Mouse (Mus musculus): ENCODE results near the gene Trim11.
"Not testable (repeated sequence)": the region's sequence is repeated elsewhere in the genome, so short reads cannot be mapped to it uniquely, and the experiment has no call there.

Trim11 gene

DNA sequence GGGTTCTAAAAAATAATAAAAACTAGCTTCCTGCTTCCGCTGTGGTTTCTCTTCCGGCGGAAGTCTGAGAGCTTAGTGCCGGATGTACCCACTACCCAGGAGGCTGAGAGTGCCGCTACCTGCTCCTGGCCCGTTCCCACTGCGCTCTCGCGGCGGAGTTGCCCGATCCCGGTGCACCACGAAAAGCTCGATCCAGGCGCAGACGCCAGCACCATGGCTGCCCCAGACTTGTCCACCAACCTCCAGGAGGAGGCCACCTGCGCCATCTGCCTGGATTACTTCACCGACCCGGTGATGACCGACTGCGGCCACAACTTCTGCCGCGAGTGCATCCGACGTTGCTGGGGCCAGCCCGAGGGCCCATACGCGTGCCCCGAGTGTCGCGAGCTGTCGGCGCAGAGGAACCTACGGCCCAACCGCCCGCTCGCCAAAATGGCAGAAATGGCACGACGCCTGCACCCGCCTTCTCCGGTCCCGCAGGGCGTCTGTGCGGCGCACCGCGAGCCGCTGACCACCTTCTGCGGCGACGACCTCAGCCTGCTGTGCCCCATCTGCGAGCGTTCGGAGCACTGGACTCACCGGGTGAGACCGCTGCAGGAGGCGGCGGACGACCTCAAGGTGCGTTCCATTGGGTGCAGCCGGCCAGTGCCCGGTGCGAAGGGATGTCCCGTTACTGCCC, at the start of gene Trim11:
Trim11 (plus strand) TSS at position 67 of the 679 bp plus-strand sequence.
- ATAC-seq (ENCODE audit: insufficient number of reproducible peaks, low FRiP score, low TSS enrichment) = peak; percentile 60; the same call in 1 of the 2 replicates

DNA sequence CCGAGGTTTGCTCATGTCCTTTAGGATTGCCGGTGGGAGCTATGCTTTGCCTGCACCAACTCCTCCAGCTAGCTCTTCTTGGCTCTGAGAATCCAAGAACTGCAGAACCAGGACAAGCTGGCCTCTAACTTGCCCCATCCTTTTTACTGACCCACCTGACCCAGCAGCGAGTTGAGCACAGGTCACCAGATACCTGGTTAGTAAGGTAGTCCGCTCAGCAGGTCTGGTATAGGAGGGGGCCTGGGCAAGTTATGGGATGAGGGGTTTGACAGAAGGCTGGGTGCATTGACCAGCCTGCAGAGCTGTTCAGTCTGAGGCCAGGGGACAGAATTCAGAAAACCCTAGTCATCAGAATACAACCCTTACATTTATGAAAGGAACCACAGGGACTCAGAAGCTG, 48.8 kb upstream of the Trim11 start:
- no peak for ATAC-seq (ENCODE audit: insufficient number of reproducible peaks, low FRiP score, low TSS enrichment)

DNA sequence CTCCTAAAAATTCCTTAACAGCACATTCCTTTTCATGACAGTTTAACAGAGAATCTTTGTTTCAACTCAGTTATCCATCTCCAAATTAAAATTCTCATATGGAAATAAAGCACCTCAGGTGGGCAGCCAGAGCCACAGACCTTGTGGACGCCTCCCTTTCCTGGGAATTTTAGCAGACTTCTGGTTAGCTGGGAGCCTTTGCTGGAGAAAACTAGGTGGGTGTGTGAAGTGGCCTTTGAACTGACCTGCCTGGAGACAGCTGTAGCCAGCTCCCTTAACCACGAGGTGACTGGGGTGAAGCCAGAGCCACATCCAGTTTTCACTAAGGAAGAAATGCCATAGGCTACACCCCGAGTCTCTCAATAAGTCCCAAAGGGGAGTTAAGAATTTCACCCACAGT, 48.3 kb upstream of the Trim11 start:
- ATAC-seq (ENCODE audit: insufficient number of reproducible peaks, low FRiP score, low TSS enrichment) = no peak

DNA sequence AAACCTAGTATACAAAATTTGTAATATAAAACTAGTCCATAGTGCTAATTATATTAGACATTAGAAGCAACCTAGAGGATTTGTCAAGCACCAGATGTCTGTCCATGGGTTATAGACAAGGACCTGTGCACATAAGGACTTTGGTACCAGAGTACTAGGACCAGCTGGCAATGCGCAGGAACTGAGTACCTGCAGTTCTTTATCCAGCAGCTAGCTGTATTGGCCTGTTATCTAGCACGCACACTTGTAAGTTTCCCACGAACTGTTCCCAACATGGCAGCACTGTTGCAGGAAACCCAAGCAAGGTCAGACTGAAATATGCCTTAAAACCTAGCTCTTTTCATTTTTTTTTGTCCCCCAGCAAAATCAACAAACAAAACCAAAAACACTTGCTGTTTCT, 47.6 kb upstream of the Trim11 start:
- ATAC-seq (ENCODE audit: insufficient number of reproducible peaks, low FRiP score, low TSS enrichment) = no peak

DNA sequence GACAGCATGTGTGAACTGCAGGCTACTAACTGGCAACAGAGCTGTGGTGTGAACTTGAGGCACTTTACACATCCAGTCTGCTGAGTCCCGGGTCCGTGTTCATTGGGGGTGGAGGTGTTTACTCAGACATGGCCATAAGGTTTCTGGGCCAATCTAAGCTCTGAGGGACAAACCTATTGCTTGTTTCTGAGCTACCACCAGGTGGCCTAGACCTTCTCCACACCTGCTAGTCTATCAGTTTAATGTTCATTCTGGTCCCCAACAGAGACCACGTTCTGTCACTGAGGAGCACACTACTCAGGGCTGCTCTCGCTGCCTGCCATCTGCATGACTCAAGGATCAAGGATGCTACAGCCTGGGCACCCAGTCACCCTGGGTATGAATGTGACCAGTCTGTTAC, 46.3 kb upstream of the Trim11 start:
- ATAC-seq (ENCODE audit: insufficient number of reproducible peaks, low FRiP score, low TSS enrichment) = 0 out of 2 replicates have a peak, but pooled peaks have one; percentile 12

DNA sequence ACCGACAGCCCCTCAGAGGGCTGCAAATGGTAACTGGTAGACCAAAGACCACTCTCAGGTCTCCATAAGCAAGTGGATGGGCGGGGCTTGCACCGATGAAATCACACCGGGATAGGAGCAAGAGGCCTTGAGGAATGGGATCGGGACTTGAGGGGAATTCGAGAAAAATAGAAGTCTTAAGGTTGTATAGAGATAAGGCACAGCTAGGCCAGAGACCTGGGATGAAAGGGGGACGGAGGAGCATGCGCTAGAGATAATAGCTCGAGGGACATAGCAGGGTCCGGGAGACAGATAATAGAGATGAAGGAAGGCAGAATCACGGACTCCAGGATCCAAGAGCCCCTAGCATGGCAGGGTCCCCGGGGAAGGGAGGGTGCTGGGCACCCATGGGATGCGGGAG, 40.0 kb upstream of the Trim11 start:
- no peak for ATAC-seq (ENCODE audit: insufficient number of reproducible peaks, low FRiP score, low TSS enrichment)

DNA sequence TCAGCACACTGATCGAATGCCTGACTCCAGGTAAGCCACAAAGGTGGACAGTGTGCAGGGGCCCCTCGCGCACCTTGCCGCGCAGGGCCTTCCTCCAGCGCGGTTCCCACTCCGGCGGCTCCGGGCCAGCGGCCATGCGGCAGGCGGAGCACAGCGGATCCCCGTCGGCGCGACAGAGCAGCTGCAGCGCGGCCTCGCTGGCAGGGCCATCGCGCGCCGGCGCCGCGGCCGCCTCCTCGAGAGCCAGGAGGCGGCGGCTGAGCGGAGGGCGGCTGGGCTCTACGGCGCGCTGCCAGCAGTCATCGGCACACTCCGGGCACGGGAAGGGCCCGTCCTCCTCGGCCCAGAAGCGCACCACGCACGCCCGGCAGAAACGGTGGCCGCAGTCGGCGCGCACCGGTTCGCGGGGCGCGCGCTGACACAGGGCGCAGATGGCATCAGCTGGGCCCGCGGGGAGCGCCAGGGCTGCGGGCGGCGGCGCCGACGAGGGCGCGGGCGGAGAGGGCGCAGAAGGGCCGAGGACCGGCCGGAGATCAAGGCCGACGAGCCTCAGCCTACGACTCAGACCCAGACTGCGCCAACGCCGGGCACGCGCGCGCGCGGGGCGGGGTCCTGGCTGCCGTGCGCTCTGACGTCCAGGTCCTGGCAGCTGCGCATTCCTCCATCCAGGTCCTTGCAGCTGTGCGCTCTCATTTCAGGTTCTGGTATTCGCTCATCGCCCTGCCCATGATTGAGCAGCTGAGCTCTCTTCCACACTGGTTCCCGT, 39.4 kb upstream of the Trim11 start, which contains the start of gene Rnf187:
Rnf187 (minus strand) TSS at position 595 of the 766 bp plus-strand sequence.
- peak; percentile 91 for ATAC-seq (ENCODE audit: insufficient number of reproducible peaks, low FRiP score, low TSS enrichment)

DNA sequence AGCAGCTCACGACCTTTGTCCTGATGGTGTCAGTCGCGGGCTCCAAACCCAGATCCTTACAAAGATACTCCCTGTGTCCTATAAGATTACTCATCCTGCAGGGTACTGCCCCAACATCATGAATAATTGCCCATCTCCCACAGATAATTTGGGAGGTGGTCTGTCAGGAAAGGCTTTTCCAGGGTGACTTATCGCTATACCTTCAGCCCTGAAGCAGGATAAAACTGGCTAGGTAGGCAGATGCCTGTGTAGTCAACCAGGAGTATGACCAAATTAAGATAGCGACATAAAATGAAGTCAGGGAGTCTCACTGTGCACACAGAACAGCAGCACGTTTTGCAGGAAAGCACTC, 38.8 kb upstream of the Trim11 start:
- no peak for ATAC-seq (ENCODE audit: insufficient number of reproducible peaks, low FRiP score, low TSS enrichment)

DNA sequence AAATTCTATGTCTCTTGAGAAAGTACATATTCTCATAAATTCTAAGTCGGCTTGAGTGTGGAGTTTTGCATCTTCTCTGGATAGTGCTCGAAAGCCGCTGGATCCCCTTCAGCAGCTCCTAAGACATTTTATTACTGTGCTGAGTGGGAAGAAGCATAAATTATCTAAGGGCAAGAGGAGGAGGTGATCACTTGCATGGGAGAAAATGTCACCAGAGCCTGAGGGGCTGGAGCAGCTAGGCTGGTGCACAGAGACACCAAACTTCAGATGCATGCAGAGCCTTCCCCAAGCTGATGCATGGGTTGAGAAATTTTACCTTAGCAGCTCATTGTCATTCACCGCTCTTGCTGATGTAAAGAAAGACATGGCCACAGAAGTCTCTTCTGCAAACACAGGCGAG, 33.8 kb upstream of the Trim11 start:
- no peak for ATAC-seq (ENCODE audit: insufficient number of reproducible peaks, low FRiP score, low TSS enrichment)

DNA sequence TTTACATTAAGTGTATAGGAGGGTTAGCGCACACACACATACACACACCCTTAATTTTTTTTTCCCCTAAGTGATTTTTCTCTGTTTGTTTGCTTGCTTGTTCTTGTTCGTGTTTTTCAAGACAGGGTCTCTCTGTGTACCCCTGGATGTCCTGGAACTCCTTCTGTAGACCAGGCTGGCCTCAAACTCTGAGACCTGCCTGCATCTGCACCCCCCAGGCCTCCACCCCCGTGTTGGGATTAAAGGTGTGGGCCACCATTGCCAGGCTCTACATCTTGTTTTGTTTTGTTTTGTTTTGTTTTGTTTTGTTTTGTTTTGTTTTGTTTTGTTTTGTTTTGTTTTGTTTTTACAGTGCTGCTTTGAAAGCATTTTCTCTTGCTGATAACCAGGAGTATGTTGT, 30.6 kb upstream of the Trim11 start:
- no peak for ATAC-seq (ENCODE audit: insufficient number of reproducible peaks, low FRiP score, low TSS enrichment)

DNA sequence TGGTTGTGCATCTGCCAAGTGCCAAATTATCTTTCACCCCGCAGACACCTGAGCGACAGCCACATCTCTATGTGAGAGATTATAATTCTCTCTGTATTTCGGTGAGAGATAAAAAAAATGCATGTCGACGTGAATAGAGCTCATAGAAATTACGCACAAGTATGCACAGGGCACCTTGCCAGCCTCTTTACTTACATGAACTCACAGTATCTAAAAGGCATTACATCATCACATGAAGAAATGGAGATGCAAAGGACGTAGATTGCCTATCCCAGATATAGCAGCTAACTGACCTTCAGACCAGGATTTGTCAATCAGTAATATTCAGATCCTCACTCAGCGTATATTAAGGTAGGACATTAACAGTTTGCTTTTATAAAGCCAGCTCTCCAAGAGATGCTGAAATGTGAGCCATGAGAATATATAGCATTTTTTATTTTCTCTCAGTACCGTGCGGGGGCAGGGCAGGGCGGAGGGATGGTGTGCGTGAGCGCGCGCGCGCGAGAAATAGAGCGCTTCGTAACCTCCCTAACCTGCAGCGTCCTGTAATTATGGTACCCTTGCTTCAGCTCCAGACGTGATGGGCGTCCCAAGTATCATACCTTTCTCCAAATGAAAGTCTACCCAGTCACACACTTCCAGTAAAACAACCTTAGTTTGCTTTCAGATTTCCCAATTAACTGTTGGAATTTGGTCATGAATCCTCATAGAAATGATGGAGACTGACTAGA, 29.9 kb upstream of the Trim11 start:
- ATAC-seq (ENCODE audit: insufficient number of reproducible peaks, low FRiP score, low TSS enrichment) = 0 out of 2 replicates have a peak, but pooled peaks have one; percentile 39

DNA sequence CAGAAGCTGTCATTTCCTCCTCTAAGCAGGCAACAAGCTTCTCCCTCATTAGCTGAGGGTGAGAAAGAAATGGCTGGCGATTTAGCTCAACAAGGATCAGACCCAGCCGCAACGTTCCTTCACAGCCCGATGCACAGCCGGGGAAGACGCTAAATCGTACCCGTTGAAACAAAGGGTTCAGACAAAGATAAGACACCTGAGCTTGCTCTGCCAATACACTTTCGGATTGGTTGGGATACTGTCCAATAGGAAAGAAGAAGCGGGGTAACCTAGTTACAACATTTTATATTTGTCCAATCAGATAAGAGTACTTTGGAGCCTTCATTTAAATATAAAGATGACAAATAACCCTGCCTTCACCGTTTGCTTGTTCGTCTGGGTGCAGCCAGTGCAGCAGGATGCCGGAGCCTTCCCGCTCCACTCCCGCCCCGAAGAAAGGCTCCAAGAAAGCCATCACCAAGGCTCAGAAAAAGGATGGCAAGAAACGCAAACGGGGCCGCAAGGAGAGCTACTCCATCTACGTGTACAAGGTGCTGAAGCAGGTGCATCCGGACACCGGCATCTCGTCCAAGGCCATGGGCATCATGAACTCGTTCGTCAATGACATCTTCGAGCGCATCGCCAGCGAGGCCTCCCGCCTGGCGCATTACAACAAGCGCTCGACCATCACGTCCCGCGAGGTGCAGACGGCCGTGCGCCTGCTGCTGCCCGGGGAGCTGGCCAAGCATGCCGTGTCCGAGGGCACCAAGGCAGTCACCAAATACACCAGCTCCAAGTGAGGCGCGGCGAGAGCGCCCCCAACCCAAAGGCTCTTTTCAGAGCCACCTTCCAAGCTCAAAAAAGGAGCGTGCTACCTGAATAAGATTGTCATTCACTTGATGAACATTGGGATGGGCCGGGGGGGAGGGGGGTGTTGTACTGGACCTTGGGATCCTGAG, 29.1 kb upstream of the Trim11 start, which contains the start of gene Hist3h2ba:
Hist3h2ba (plus strand) TSS at position 379 of the 938 bp plus-strand sequence.
- ATAC-seq (ENCODE audit: insufficient number of reproducible peaks, low FRiP score, low TSS enrichment) = peak; percentile 91

DNA sequence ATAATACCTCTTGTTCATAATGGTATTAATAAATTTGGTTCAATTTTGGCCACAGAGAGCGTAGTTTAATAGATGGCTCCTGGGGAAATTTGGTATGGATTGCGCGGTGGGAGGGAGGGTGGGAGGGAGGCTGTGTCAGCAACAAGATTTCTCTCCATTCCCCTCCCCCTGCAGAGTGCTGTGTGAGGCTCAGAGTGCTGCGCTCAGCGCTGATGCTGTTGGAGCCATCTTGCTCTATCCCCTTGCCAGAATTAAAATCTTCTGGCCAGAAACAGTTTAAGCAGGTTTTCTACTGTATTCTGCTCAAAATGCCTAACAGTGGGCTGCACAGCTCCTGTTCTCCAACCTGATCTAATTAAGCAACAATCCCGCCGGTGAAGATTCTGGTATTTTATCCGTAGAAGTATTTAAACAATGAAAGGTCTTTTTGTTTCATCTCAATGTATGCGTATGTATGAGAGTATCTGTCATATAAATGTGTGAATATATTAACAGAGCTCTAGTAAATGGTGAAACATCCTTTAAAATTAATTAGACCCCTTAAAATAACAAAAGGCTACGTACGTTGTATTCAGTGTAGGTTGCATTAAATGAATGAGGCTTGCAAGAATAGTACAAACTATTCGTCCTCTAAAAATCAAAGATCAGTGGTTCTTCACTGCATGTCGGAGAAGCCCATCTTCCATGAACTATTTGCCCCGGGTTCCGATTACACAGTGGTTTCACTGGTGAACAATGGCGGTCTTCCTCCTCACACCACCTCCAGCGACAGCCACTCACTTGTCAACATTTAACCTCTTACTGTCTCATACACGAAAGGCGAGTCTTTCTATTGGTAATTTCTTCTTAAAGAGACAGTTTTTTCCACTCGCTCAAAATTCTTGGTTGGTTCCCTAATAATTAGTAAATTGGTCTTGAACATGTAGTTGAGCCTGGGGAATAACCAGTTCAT, 28.1 kb upstream of the Trim11 start:
- no peak for ATAC-seq (ENCODE audit: insufficient number of reproducible peaks, low FRiP score, low TSS enrichment)

DNA sequence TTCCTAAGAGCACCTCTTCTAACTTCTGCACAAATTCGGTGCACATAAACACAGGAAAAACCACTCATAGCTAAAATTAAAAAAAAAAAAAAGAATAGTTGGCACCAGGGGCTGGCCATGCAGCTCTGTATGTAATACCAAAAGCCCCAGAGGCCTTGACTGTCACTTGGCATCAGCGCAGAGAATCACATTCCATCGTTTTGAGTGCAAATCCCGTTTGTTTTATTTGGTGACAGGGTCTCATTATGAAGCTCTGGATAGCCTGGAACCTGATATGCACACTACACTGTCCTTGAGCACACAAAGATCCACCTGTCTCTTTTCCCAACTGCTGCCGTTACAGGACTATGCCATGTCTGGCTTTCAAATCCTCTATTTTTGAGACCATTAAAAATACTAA, 26.7 kb upstream of the Trim11 start:
- no peak for ATAC-seq (ENCODE audit: insufficient number of reproducible peaks, low FRiP score, low TSS enrichment)

DNA sequence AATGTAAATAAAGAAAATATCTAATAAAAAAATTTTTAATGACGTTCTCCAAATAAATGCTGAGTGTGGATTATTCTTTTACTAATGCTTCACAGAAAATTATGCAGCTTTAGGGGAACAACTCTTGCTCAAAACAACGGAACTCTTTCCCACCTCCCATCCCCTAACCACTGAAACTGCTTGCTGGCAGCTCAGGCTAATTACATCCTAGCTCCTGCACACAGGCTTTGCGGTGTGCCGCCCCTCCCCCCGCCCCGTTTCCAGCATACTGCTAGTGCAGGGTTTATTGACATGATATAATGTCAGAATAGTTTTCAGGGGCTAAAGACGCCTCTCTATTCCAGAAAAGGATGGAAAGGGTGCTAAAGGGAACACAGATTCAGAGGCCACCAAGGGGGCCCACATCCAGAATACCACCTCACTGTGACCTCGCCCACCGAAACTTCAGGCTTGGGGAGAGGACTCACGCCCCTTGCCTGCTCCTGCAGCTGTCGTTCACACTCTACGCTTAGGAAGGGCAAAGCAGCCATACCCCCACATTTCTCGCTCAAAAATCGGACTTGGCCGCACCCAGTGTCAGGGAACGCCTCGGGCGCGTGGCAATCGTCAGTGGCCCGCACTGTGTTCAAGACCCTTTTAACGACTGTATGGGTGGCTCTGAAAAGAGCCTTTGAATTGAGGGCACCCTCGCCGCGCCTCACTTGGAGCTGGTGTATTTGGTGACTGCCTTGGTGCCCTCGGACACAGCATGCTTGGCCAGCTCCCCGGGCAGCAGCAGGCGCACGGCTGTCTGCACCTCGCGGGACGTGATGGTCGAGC, 24.3 kb upstream of the Trim11 start:
- no peak for ATAC-seq (ENCODE audit: insufficient number of reproducible peaks, low FRiP score, low TSS enrichment)

DNA sequence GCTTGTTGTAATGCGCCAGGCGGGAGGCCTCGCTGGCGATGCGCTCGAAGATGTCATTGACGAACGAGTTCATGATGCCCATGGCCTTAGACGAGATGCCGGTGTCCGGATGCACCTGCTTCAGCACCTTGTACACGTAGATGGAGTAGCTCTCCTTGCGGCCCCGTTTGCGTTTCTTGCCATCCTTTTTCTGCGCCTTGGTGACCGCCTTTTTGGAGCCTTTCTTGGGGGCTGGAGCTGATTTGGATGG, 23.8 kb upstream of the Trim11 start:
- not testable (repeated sequence) for ATAC-seq (ENCODE audit: insufficient number of reproducible peaks, low FRiP score, low TSS enrichment)

DNA sequence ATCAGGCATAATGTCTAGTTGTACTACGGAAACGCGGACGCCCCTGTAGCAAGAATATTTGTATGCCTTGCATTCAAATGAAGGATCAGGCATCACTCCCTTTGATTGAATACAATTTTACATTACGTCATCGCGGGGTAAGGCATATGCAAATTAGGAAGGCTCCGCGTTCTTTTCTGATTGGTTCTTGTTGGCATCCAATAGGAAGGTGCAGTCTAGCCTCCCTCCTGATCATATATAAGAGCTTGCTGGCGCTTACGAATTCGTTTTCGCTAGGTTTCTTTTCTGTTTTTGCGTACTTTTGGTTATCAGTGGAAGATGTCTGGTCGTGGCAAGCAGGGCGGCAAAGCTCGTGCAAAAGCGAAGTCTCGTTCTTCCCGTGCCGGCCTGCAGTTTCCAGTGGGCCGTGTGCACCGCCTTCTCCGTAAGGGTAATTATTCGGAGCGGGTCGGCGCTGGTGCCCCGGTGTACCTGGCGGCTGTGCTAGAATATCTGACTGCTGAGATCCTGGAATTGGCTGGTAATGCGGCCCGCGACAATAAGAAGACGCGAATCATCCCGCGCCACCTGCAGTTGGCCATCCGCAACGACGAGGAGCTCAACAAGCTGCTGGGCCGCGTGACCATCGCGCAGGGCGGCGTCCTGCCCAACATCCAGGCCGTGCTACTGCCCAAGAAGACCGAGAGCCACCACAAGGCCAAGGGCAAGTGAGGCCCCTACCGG, 23.3 kb upstream of the Trim11 start, which contains the start of the genes Hist3h2a and Trim17:
Hist3h2a (plus strand) TSS at position 266 of the 723 bp plus-strand sequence.
Trim17 (plus strand) TSS at position 266 of the 723 bp plus-strand sequence.
- ATAC-seq (ENCODE audit: insufficient number of reproducible peaks, low FRiP score, low TSS enrichment) = peak; percentile 84

Data from cerebellum, adult (tissue).